Mouse (Mus musculus): Measurements from ENCODE around the gene Dip2b. TPM values are rescaled to one million over a fixed set of nuclear protein-coding genes. Genes with fewer than 3 reads are reported as not detected.

Dip2b gene
- polyA plus RNA-seq, 1 experiment: 14.6 TPM

DNA sequence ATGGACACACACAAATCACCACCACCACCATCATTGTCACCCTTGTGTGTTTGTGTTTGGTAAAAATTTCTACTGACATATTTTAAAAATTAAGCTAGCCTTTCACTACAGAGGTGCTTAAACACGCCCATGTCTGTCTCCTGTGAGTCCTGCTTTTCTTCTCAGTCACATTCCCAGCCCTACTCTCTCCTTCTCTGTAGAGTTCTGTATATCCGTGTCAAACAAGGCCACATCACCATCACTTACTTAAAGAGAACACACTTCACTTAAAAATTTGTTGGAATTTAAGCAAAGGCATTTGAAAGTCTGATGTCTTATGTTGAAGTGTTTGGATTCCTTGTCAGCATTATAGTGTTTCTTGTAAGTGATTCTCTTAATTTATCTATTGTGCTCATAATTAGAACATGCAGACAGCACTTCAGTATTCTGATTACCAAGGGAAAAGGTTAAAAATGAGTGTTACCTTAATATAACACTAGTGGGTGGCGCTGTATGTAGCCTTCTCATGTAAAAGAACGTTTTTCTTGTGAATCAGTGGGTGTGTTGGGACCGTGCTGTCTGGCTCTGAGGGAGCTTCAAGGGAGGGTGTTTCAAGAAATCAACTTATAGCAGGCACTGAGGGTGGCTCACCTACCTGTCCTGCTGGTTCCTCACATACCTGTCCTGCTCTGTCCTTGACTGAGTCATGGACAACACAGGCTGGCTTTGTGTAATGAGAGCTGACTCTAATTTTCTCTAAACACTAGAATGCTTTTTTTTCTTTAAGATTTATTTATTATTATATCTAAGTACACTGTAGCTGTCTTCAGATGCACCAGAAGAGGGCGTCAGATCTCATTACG lies 58.3 kb downstream of the Dip2b start:
- H3K4me3 ChIP-seq (replicated peaks; ENCODE audit: extremely low read depth, low read depth, low read length): no peak overlapping the region
- TF ChIP-seq POLR2A (IDR thresholded peaks at IDR 0.05; ENCODE audit: borderline replicate concordance, extremely low read depth, low read depth, low read length) (no peak), CTCF (IDR thresholded peaks at IDR 0.05; ENCODE audit: insufficient read depth, low read length) (no peak)
- peaks cover 17% of the 10 kb centered on the region for H3K4me1 ChIP-seq (ENCODE audit: control insufficient read depth, insufficient read depth, low read length)
- no peak for DNase-seq
- 65% methylated on average over 7 of the region's 7 CpGs for WGBS

DNA sequence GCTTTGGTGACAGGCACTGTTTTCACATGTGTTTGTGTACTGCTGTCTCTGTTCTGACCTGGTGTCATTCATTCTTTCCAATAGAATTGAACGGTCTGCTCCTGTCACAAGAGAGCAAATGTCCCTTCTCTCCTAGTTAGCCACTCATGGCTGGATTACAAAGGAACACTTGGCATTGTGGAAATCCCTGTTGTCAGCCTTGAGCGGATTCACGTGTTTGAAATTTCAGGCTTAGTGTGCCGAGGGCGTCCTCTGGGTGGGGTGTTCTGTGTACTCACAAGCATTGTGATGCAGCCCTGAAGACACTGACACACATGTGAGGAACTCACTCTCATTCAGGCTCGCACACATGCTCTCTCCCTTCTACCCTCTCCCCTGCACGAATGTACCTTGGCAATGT lies 61.9 kb downstream of the Dip2b start:
- 67% methylated on average over 7 of the region's 7 CpGs for WGBS
- H3K4me3 ChIP-seq (replicated peaks; ENCODE audit: extremely low read depth, low read depth, low read length): no peak overlapping the region
- H3K4me1 ChIP-seq (ENCODE audit: control insufficient read depth, insufficient read depth, low read length): peaks cover 13% of the 10 kb centered on the region
- TF ChIP-seq POLR2A (IDR thresholded peaks at IDR 0.05; ENCODE audit: borderline replicate concordance, extremely low read depth, low read depth, low read length): no peak
- TF ChIP-seq CTCF (IDR thresholded peaks at IDR 0.05; ENCODE audit: insufficient read depth, low read length): no peak
- no peak for DNase-seq

DNA sequence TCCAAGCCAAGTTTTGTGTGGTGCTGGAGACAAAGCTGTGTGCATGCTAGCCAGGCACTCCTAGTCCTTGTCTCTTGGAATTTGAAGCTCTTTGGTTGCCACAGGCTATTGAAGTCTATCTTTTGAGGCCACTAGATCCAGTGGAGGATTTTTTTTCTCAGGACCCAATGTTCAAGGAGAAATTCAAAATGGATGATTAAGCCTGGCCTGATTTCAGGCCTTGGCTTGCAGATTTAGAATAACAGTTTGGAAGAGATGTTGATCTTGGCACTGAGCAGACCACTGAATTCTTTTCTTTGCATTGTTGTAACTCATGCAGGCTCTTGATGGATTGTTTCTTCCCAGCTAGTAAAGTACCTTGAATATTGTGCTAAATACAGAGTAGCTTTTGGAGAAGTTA lies 62.7 kb downstream of the Dip2b start:
- Histone ChIP-seq H3K4me1 (ENCODE audit: control insufficient read depth, insufficient read depth, low read length) (peaks cover 13% of the 10 kb centered on the region), H3K4me3 (replicated peaks; ENCODE audit: extremely low read depth, low read depth, low read length) (no peak overlapping the region)
- no peak for DNase-seq
- TF ChIP-seq POLR2A (IDR thresholded peaks at IDR 0.05; ENCODE audit: borderline replicate concordance, extremely low read depth, low read depth, low read length): no peak
- no peak for TF ChIP-seq CTCF (IDR thresholded peaks at IDR 0.05; ENCODE audit: insufficient read depth, low read length)

DNA sequence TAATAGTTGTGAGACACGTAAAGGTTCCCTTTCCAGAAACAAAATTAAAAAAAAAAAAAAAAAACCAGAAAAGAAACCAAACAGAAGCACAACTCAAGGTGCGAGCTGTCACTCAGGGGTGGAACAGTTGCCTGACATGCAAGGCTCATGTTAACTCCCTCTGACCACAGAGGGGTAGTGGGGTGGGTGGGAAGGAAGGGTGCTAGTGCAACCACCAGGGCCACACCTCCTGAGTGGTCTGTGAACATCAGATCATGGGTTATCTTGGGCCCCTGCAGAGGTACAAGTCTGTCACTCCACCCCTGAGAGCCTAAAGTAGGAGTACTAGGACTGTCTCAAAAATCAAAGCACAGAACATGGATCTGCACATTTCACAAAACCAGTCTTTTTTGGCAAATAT lies 65.7 kb downstream of the Dip2b start:
- TF ChIP-seq POLR2A (IDR thresholded peaks at IDR 0.05; ENCODE audit: borderline replicate concordance, extremely low read depth, low read depth, low read length): no peak
- no peak for TF ChIP-seq CTCF (IDR thresholded peaks at IDR 0.05; ENCODE audit: insufficient read depth, low read length)
- 78% methylated on average over 2 of the region's 2 CpGs for WGBS
- Histone ChIP-seq H3K4me3 (replicated peaks; ENCODE audit: extremely low read depth, low read depth, low read length) (no peak overlapping the region), H3K4me1 (ENCODE audit: control insufficient read depth, insufficient read depth, low read length) (peaks cover 16% of the 10 kb centered on the region)
- DNase-seq: no peak

DNA sequence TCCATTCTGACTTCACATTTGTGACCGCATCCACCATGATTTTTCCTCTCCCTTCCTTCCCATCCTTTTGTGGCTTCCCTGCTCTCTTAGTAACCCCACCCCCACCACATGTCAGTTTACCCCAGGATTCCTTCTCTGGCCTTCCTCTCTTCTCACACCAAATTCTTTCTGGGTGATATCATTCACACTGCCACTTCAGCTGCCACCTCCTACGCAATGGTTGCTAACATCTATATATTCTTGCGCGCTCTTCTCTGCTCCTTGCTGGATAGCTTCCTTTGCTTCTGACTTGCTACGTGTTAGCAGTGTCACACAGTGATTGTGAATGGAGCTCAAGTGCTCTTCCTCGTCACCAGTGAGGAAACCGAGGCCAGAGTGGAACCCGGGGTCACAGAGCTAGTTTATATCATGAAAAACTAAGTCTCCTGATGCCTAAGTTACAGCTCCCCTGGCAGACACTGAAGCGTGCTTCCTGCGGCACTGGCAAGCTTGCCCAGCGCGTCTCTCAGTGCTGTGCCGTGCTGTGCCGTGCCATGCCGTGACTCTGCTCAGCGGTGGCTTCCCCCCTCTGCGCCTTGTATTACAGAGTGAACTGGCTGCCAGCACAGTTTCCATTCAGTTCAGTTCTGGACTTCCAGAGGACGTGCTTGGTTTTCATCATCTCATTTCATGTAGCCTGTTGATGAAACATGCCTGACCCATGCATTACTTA lies 69.8 kb downstream of the Dip2b start:
- no peak for DNase-seq
- H3K4me1 ChIP-seq (ENCODE audit: control insufficient read depth, insufficient read depth, low read length): peaks cover 9% of the 10 kb centered on the region; the same call in 1 of the 2 replicates
- TF ChIP-seq CTCF (IDR thresholded peaks at IDR 0.05; ENCODE audit: insufficient read depth, low read length) (no peak), POLR2A (IDR thresholded peaks at IDR 0.05; ENCODE audit: borderline replicate concordance, extremely low read depth, low read depth, low read length) (no peak)
- WGBS: 61% methylated on average over 18 of the region's 18 CpGs
- H3K4me3 ChIP-seq (replicated peaks; ENCODE audit: extremely low read depth, low read depth, low read length): no peak overlapping the region

DNA sequence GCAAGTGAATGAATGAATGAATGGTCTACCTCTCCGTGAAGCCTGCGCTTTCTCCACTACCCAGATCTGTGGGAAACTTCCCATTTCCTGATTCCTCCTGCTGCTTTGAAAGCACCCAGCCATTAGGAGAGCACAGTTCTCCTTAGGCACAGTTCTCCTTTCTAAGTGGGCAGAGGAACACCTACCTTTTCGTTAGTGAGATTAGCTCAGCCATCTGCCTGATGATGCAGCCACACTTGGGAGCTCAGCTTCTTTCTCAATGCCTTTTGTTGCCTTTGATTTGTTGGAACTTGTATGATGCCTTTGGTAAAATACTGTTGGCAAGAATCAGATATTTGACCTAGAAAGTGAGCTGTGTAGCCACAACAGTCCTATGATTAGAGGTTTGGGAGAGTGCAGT lies 71.5 kb downstream of the Dip2b start:
- TF ChIP-seq POLR2A (IDR thresholded peaks at IDR 0.05; ENCODE audit: borderline replicate concordance, extremely low read depth, low read depth, low read length): no peak
- no peak for TF ChIP-seq CTCF (IDR thresholded peaks at IDR 0.05; ENCODE audit: insufficient read depth, low read length)
- Histone ChIP-seq H3K4me1 (ENCODE audit: control insufficient read depth, insufficient read depth, low read length) (peaks cover 9% of the 10 kb centered on the region; the same call in 1 of the 2 replicates), H3K4me3 (replicated peaks; ENCODE audit: extremely low read depth, low read depth, low read length) (no peak overlapping the region)
- WGBS: 62% methylated on average over 3 of the region's 3 CpGs
- DNase-seq: no peak

DNA sequence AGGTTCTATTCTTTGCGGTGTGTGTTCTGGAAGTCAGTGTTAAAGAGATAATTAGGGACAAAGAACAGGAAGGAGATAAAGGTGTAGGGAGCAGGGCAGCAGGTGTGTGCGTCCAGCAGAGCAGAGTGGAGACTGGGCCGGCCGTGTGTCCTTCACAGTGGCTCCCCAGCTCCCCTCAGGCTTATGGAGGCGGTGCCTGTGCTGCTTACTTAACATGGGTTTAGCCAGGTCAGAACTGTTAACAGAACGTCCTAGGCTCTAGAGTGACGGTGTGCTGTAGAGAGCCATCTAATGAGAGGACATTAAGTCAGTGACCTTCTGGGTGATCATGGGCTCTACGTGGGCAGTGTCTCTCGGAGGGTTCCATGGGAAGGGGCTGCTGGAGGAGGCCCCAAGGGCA lies 73.4 kb downstream of the Dip2b start:
- WGBS: 76% methylated on average over 9 of the region's 9 CpGs
- TF ChIP-seq CTCF (IDR thresholded peaks at IDR 0.05; ENCODE audit: insufficient read depth, low read length) (no peak), POLR2A (IDR thresholded peaks at IDR 0.05; ENCODE audit: borderline replicate concordance, extremely low read depth, low read depth, low read length) (no peak)
- Histone ChIP-seq H3K4me1 (ENCODE audit: control insufficient read depth, insufficient read depth, low read length) (peaks cover 9% of the 10 kb centered on the region; the same call in 1 of the 2 replicates), H3K4me3 (replicated peaks; ENCODE audit: extremely low read depth, low read depth, low read length) (no peak overlapping the region)
- no peak for DNase-seq

DNA sequence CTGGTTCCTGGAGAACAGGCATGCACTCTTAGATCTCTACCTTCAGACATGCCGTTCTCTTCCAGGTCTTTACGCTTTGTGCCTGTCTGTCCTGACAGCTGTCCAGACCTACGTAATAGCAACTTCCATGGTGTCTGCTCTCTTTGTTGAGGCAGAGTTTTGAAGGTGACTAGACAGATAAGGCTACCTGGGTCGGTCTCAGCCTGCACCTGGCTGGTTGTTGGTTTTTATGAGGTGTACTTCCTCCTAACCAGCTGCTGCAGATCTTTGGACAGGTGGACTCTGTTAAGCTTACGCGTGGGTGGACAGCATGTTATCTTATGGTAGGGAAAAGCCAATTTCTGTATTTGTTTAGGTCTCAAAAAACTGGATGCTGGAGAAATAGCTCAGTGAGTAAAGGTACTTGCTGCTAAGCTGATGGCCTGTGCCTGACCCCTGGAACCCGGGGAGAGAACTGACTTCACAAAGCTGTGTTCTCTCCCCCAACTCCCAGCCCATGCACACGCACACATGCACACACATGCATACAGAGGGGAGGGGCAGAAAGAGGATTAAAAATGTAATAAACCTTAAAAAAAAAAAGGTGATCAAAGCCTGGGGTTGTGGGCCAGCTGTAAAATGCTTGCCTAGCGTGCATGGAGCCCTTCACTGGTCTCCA lies 74.0 kb downstream of the Dip2b start:
- WGBS: 71% methylated on average over 9 of the region's 9 CpGs
- no peak for DNase-seq
- H3K4me3 ChIP-seq (replicated peaks; ENCODE audit: extremely low read depth, low read depth, low read length): no peak overlapping the region
- TF ChIP-seq POLR2A (IDR thresholded peaks at IDR 0.05; ENCODE audit: borderline replicate concordance, extremely low read depth, low read depth, low read length): no peak
- TF ChIP-seq CTCF (IDR thresholded peaks at IDR 0.05; ENCODE audit: insufficient read depth, low read length): no peak
- peaks cover 9% of the 10 kb centered on the region; the same call in 1 of the 2 replicates for H3K4me1 ChIP-seq (ENCODE audit: control insufficient read depth, insufficient read depth, low read length)

All from lung, adult 2 months (tissue).